Mouse (Mus musculus): ENCODE data around the gene Gm11172. TPM values are rescaled to one million over a fixed set of nuclear protein-coding genes. Genes with fewer than 3 reads are reported as not detected.

Gene Gm11172
- polyA plus RNA-seq (2017; shearing (Covaris generic)) = not detected

GRCm38 (mm10) chr16:10812865-10813371 is at the start of gene Gm11172:
Gm11172 (plus strand) TSS chr16:10812915.

GRCm38 (mm10) chr16:10785371-10786231 is 27.1 kb upstream of the Gm11172 start, which contains the start of gene Socs1:
Socs1 (minus strand) TSS chr16:10785536.

GRCm38 (mm10) chr16:10788271-10788670 is 24.4 kb upstream of the Gm11172 start, which contains the start of gene Tnp2:
Tnp2 (minus strand) TSS chr16:10788660.

DNA sequence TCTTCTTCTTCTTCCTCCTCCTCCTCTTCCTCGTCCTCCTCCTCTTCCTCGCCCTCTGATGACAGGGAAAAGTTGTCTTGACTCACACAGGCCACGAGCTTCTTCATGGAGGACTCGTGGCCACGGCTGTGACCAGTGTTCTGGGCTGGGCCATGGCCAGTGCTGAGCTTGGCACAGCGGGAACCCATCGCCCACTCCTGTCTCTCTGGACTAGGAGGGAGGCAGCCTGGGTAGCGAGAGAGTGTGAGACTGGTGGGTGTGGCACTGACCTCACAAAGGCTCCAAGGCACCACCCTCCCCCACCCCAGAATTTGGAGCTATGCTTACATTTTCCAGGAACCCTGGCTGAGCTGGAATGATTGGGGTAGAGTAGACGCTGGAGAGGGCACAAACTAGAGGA is 22.0 kb upstream of the Gm11172 start, which contains the start of gene Prm3:
TSS of gene Prm3 (minus strand) at position 213 of the 400 bp plus-strand sequence.

DNA sequence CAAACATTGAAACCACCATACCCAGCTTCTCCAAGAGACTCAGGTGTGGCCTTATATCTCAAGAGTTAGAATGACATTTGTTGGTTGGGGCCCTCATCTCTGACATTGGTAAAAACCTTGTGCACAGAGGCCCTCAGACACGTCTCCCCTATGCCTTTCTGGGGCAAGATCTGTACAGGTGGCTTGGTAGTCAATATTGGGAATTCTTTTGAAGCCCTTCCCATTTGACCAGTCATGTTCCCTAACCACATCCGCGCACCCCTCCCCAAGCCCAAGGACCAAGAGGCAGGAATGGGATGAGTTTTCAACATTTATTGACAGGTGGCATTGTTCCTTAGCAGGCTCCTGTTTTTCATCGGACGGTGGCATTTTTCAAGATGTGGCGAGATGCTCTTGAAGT is 16.7 kb upstream of the Gm11172 start, which contains the start of gene Prm2:
TSS of gene Prm2 (minus strand) at position 101 of the 400 bp plus-strand sequence.

GRCm38 (mm10) chr16:10805789-10806527 is 6.8 kb upstream of the Gm11172 start, which contains the start of gene Prm1:
Prm1 (minus strand) TSS chr16:10805839.

DNA sequence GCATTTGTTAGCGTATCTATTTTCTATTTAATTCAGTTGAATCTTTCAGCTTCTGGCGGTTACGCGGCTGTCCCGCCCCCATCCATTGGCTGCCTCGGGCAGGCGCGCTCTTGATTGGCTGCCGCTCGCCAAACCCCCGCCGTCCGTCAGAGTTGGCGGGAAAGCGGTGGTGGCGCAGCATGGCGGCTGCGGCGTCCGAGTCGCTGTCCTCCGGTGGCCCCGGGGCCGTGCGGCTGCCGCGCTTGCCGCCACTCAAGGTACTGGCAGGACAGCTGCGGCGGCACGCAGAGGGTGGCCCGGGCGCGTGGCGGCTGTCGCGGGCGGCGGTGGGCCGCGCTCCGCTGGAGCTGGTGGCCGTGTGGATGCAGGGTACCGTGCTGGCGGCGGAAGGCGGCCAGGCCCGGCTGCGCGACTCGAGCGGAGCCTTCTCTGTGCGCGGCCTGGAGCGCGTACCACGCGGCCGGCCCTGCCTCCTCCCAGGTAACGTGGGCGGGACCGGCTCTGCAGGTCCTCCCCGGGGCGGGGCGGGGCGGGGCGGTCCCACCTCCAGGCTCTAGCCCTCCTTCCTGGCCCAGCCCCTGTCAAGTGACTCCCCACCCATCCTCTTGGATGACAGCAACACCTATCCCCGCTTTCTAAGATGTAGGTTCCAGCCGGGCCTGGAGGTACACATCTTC is 22.3 kb downstream of the Gm11172 start, which contains the start of gene Rmi2:
TSS of gene Rmi2 (plus strand) at position 149 of the 677 bp plus-strand sequence.

Other genes starting within 250 kb of the Gm11172 start
- 46.6 TPM for gene Socs1, start 27.4 kb upstream of the Gm11172 start, polyA plus RNA-seq (2017; shearing (Covaris generic))
- gene Tnp2, start 24.3 kb upstream of the Gm11172 start, polyA plus RNA-seq (2017; shearing (Covaris generic)) = 0.95 TPM
- gene Prm3, start 22.0 kb upstream of the Gm11172 start, polyA plus RNA-seq (2017; shearing (Covaris generic)) = not detected
- gene Prm2, start 16.8 kb upstream of the Gm11172 start, polyA plus RNA-seq (2017; shearing (Covaris generic)) = not detected
- gene Prm1, start 7.1 kb upstream of the Gm11172 start, polyA plus RNA-seq (2017; shearing (Covaris generic)) = 1.1 TPM
- 3.4 TPM for gene Rmi2, start 22.1 kb downstream of the Gm11172 start, polyA plus RNA-seq (2017; shearing (Covaris generic))
- gene Snn, start 248.0 kb downstream of the Gm11172 start, polyA plus RNA-seq (2017; shearing (Covaris generic)) = 3.6 TPM